Mouse (Mus musculus): ENCODE results near the gene Cfap299. TPM values are rescaled to one million over a fixed set of nuclear protein-coding genes. Genes with fewer than 3 reads are reported as not detected.

The Cfap299 gene
- polyA plus RNA-seq, 1 experiment from 2014 or later: 1.5 TPM

DNA sequence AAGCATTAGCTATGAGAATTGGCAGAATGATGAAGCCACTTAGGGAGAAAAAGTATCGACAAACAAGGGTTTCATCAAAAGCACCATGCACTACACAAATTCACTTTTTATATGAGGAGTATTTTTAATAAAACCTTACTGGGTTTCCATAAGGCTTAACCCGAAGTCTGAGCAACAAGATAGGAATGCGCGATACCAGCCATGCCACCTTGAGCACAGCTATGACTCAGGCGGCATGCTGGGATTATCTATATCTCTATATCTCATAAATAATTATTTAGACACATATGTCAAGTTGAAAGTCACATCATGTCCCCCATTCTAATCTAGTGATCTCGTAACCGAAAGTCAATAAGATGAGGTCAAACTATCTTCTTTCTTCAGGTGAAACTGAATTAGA, 453.0 kb downstream of the Cfap299 start:
- no peaks in the 10 kb centered on the region for H3K9me3 ChIP-seq (replicated peaks; ENCODE audit: control insufficient read depth, low read length)
- no peaks in the 10 kb centered on the region for H3K27me3 ChIP-seq (replicated peaks; ENCODE audit: control insufficient read depth, insufficient read depth, low read length)
- H3K9ac ChIP-seq (ENCODE audit: low read length): no peak overlapping the region
- no peaks in the 10 kb centered on the region for H3K4me1 ChIP-seq (ENCODE audit: control insufficient read depth, insufficient read depth, low read length)
- WGBS: 96% methylated on average over 7 of the region's 7 CpGs
- no peaks in the 10 kb centered on the region for H3K36me3 ChIP-seq (ENCODE audit: control insufficient read depth, insufficient read depth, low read length)
- no peak overlapping the region for H3K27ac ChIP-seq (ENCODE audit: low read depth, low read length)
- no peak overlapping the region for H3K4me2 ChIP-seq (ENCODE audit: low read length)
- H3K4me3 ChIP-seq (ENCODE audit: low read depth, low read length): no peak overlapping the region
- ATAC-seq (no peak), DNase-seq (ENCODE audit: low spot score) (no peak)

GRCm38 (mm10) chr5:98787735-98788134, 458.6 kb downstream of the Cfap299 start:
- H3K9ac ChIP-seq (ENCODE audit: low read length): no peak overlapping the region
- H3K4me3 ChIP-seq (ENCODE audit: low read depth, low read length): no peak overlapping the region
- DNase-seq (ENCODE audit: low spot score) (no peak), ATAC-seq (no peak)
- no peaks in the 10 kb centered on the region for H3K9me3 ChIP-seq (replicated peaks; ENCODE audit: control insufficient read depth, low read length)
- H3K4me1 ChIP-seq (ENCODE audit: control insufficient read depth, insufficient read depth, low read length): no peaks in the 10 kb centered on the region
- 81% methylated on average over 4 of the region's 4 CpGs for WGBS
- H3K36me3 ChIP-seq (ENCODE audit: control insufficient read depth, insufficient read depth, low read length): no peaks in the 10 kb centered on the region
- H3K27ac ChIP-seq (ENCODE audit: low read depth, low read length): no peak overlapping the region
- no peaks in the 10 kb centered on the region for H3K27me3 ChIP-seq (replicated peaks; ENCODE audit: control insufficient read depth, insufficient read depth, low read length)
- H3K4me2 ChIP-seq (ENCODE audit: low read length): no peak overlapping the region

DNA sequence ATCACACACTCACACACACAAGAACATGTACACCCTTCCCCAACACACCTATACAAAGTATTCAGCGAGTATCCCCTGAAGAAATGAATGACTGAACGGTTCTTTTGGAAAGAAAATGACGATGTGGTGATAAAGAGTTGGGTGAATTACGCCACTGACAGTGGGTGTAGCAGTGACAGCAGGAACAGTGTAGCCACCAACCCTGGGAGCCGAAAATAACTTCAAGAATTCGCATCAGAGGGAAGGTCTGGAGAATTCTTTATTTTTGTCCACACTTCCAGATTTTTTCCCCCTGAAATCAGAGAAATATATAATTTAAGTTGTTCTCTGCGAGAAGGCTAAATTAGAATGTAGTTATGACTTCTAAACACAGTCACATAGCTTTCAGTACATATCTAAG, 459.5 kb downstream of the Cfap299 start:
- no peaks in the 10 kb centered on the region for H3K27me3 ChIP-seq (replicated peaks; ENCODE audit: control insufficient read depth, insufficient read depth, low read length)
- H3K4me3 ChIP-seq (ENCODE audit: low read depth, low read length): no peak overlapping the region
- H3K36me3 ChIP-seq (ENCODE audit: control insufficient read depth, insufficient read depth, low read length): no peaks in the 10 kb centered on the region
- 87% methylated on average over 7 of the region's 7 CpGs for WGBS
- H3K9ac ChIP-seq (ENCODE audit: low read length): no peak overlapping the region
- no peaks in the 10 kb centered on the region for H3K9me3 ChIP-seq (replicated peaks; ENCODE audit: control insufficient read depth, low read length)
- ATAC-seq: no peak
- H3K27ac ChIP-seq (ENCODE audit: low read depth, low read length): no peak overlapping the region
- no peaks in the 10 kb centered on the region for H3K4me1 ChIP-seq (ENCODE audit: control insufficient read depth, insufficient read depth, low read length)
- no peak for DNase-seq (ENCODE audit: low spot score)
- H3K4me2 ChIP-seq (ENCODE audit: low read length): no peak overlapping the region

GRCm38 (mm10) chr5:98790894-98791607, 461.9 kb downstream of the Cfap299 start:
- DNase-seq (ENCODE audit: low spot score) (peak; percentile 87), ATAC-seq (peak; percentile 93)
- H3K4me1 ChIP-seq (ENCODE audit: control insufficient read depth, insufficient read depth, low read length): no peaks in the 10 kb centered on the region
- no peak overlapping the region for H3K4me2 ChIP-seq (ENCODE audit: low read length)
- H3K27ac ChIP-seq (ENCODE audit: low read depth, low read length): no peak overlapping the region; the same call in 1 of the 2 replicates
- H3K4me3 ChIP-seq (ENCODE audit: low read depth, low read length): no peak overlapping the region
- no peaks in the 10 kb centered on the region for H3K9me3 ChIP-seq (replicated peaks; ENCODE audit: control insufficient read depth, low read length)
- 55% methylated on average over 7 of the region's 7 CpGs for WGBS
- no peaks in the 10 kb centered on the region for H3K27me3 ChIP-seq (replicated peaks; ENCODE audit: control insufficient read depth, insufficient read depth, low read length)
- no peak overlapping the region for H3K9ac ChIP-seq (ENCODE audit: low read length)
- H3K36me3 ChIP-seq (ENCODE audit: control insufficient read depth, insufficient read depth, low read length): no peaks in the 10 kb centered on the region

- ATAC-seq: no peak
- H3K4me2 ChIP-seq (ENCODE audit: low read length): no peak overlapping the region
- H3K9me3 ChIP-seq (replicated peaks; ENCODE audit: control insufficient read depth, low read length): no peaks in the 10 kb centered on the region
- no peak for DNase-seq (ENCODE audit: low spot score)
- H3K27me3 ChIP-seq (replicated peaks; ENCODE audit: control insufficient read depth, insufficient read depth, low read length): no peaks in the 10 kb centered on the region
- no peak overlapping the region for H3K9ac ChIP-seq (ENCODE audit: low read length)
- H3K36me3 ChIP-seq (ENCODE audit: control insufficient read depth, insufficient read depth, low read length): no peaks in the 10 kb centered on the region
- H3K27ac ChIP-seq (ENCODE audit: low read depth, low read length): no peak overlapping the region
- 48% methylated on average over 5 of the region's 5 CpGs for WGBS
- H3K4me3 ChIP-seq (ENCODE audit: low read depth, low read length): no peak overlapping the region
- H3K4me1 ChIP-seq (ENCODE audit: control insufficient read depth, insufficient read depth, low read length): 0 out of 2 replicates have a peak, but pooled peaks cover 4% of the 10 kb centered on the region
Observed at GRCm38 (mm10) chr5:98801495-98801894, 472.4 kb downstream of the Cfap299 start.

DNA sequence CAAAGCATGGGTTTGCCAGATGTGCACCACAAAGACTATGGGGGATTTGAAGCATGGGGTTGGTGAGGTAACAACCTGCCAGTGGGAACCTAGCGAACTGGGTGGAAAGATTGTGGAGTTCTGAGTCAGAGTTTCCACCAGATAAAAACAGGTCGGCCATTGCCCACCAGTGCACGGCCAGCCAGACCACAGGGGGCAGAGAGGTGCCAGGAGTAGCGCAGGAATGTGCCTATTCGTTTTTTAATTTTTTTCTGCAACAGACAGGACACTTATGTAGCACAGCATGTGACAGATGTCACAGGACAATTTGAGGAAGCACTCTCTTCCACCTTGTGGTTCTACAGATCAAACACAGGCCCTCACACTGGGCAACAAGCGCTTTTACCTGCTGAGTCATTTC, 475.7 kb downstream of the Cfap299 start:
- Histone ChIP-seq H3K27ac (ENCODE audit: low read depth, low read length) (no peak overlapping the region), H3K4me3 (ENCODE audit: low read depth, low read length) (no peak overlapping the region), H3K36me3 (ENCODE audit: control insufficient read depth, insufficient read depth, low read length) (no peaks in the 10 kb centered on the region), H3K9ac (ENCODE audit: low read length) (no peak overlapping the region), H3K4me2 (ENCODE audit: low read length) (no peak overlapping the region), H3K27me3 (replicated peaks; ENCODE audit: control insufficient read depth, insufficient read depth, low read length) (no peaks in the 10 kb centered on the region), H3K4me1 (ENCODE audit: control insufficient read depth, insufficient read depth, low read length) (0 out of 2 replicates have a peak, but pooled peaks cover 4% of the 10 kb centered on the region), H3K9me3 (replicated peaks; ENCODE audit: control insufficient read depth, low read length) (no peaks in the 10 kb centered on the region)
- 88% methylated on average over 6 of the region's 6 CpGs for WGBS
- no peak for ATAC-seq
- no peak for DNase-seq (ENCODE audit: low spot score)

- ATAC-seq (no peak), DNase-seq (ENCODE audit: low spot score) (no peak)
- Histone ChIP-seq H3K4me3 (ENCODE audit: low read depth, low read length) (no peak overlapping the region), H3K27ac (ENCODE audit: low read depth, low read length) (no peak overlapping the region), H3K4me2 (ENCODE audit: low read length) (no peak overlapping the region), H3K9me3 (replicated peaks; ENCODE audit: control insufficient read depth, low read length) (no peaks in the 10 kb centered on the region), H3K4me1 (ENCODE audit: control insufficient read depth, insufficient read depth, low read length) (0 out of 2 replicates have a peak, but pooled peaks cover 2% of the 10 kb centered on the region), H3K27me3 (replicated peaks; ENCODE audit: control insufficient read depth, insufficient read depth, low read length) (no peaks in the 10 kb centered on the region), H3K36me3 (ENCODE audit: control insufficient read depth, insufficient read depth, low read length) (no peaks in the 10 kb centered on the region), H3K9ac (ENCODE audit: low read length) (no peak overlapping the region)
- WGBS: 95% methylated on average over 4 of the region's 4 CpGs
Observed at GRCm38 (mm10) chr5:98806492-98806891, 477.4 kb downstream of the Cfap299 start.

GRCm38 (mm10) chr5:98807022-98807421, 477.9 kb downstream of the Cfap299 start:
- H3K4me2 ChIP-seq (ENCODE audit: low read length): no peak overlapping the region
- H3K9me3 ChIP-seq (replicated peaks; ENCODE audit: control insufficient read depth, low read length): no peaks in the 10 kb centered on the region
- H3K36me3 ChIP-seq (ENCODE audit: control insufficient read depth, insufficient read depth, low read length): no peaks in the 10 kb centered on the region
- DNase-seq (ENCODE audit: low spot score) (no peak), ATAC-seq (no peak)
- H3K27me3 ChIP-seq (replicated peaks; ENCODE audit: control insufficient read depth, insufficient read depth, low read length): no peaks in the 10 kb centered on the region
- H3K9ac ChIP-seq (ENCODE audit: low read length): no peak overlapping the region
- no peak overlapping the region for H3K27ac ChIP-seq (ENCODE audit: low read depth, low read length)
- no peak overlapping the region for H3K4me3 ChIP-seq (ENCODE audit: low read depth, low read length)
- 88% methylated on average over 7 of the region's 7 CpGs for WGBS
- no peaks in the 10 kb centered on the region for H3K4me1 ChIP-seq (ENCODE audit: control insufficient read depth, insufficient read depth, low read length)

GRCm38 (mm10) chr5:98807953-98808352, 478.8 kb downstream of the Cfap299 start:
- H3K27ac ChIP-seq (ENCODE audit: low read depth, low read length): no peak overlapping the region
- H3K27me3 ChIP-seq (replicated peaks; ENCODE audit: control insufficient read depth, insufficient read depth, low read length): no peaks in the 10 kb centered on the region
- H3K4me3 ChIP-seq (ENCODE audit: low read depth, low read length): no peak overlapping the region
- 82% methylated on average over 9 of the region's 9 CpGs for WGBS
- no peaks in the 10 kb centered on the region for H3K36me3 ChIP-seq (ENCODE audit: control insufficient read depth, insufficient read depth, low read length)
- H3K4me1 ChIP-seq (ENCODE audit: control insufficient read depth, insufficient read depth, low read length): no peaks in the 10 kb centered on the region
- H3K4me2 ChIP-seq (ENCODE audit: low read length): no peak overlapping the region
- H3K9me3 ChIP-seq (replicated peaks; ENCODE audit: control insufficient read depth, low read length): no peaks in the 10 kb centered on the region
- DNase-seq (ENCODE audit: low spot score) (no peak), ATAC-seq (no peak)
- H3K9ac ChIP-seq (ENCODE audit: low read length): no peak overlapping the region
